Mouse (Mus musculus) kidney, adult 2 months (tissue): ENCODE results near the gene Bcar1.

Experiments
- CTCF ChIP-seq: fragments of 200-500 bp; conservative IDR thresholded peaks from 2 replicates; pipeline ENCODE4 v1.5.1; 2011; ENCODE audit warnings: low read depth, mild to moderate bottlenecking, control low read depth, low read length, moderate library complexity, mixed read lengths; ENCODE audit not compliant: insufficient read depth, insufficient read length
- POLR2A ChIP-seq: fragments of 200-500 bp; IDR thresholded peaks from one replicate; pipeline ENCODE4 v1.6.1; 2011; ENCODE audit warnings: low read depth, low read length, control low read depth

DNA sequence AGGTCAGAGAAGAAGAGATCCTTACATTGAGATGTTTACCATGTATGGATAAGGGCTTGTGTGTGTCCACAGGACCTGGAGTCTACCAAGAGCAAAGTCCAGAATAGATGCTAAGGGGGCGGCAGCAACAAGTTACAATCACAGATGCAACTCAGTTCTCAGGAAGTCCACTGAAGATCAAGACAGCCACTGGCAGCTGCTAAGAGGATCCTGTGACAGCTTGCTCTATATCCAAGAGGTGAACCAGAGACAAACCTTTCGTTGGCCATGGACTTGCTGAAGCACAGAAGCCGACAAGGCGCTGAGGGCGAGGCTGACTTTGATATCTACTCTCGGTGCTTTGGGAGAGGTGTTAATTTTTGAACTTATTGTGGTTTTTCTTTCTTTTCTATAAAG is 28.0 kb upstream of the Bcar1 start:
- TF ChIP-seq CTCF (no peak), POLR2A (no peak)
